In genomic region chr5:85467811-85468210, GRCm38 (mm10) we compare ENCODE assay signal across 27 mouse cellular contexts.
DNase-seq lines count a peak whose midpoint lies in the region; ATAC-seq and TF ChIP-seq lines count a peak whose summit lies in the region.
"Had no signal": no experiment of that assay in that cellular context is flagged by ENCODE, and none has a peak within 500 bp of the region (broad histone marks: within the 10 kb centered on the region; RNA-seq: fewer than 3 reads in every experiment).

No protein-coding gene starts in this region.

- no peak overlapping the region for H3K27ac ChIP-seq in forebrain, embryonic 16.5 days (ENCODE audit: low read length)
- no peak overlapping the region for H3K27ac ChIP-seq in forebrain, embryonic 10.5 days
- H3K27ac ChIP-seq in layer of hippocampus, adult 2 months, result no peak overlapping the region
- H3K27ac ChIP-seq: forebrain, embryonic 12.5 days; gastrocnemius, adult 2 months; heart, embryonic 15.5 days; hindbrain, embryonic 10.5 days; hindbrain, embryonic 13.5 days; intestine, embryonic 15.5 days had no signal

- no peak for TF ChIP-seq CTCF in layer of hippocampus, adult 2 months (conservative IDR thresholded peaks at IDR 0.05)
- TF ChIP-seq CTCF in brain, embryonic 14.5 days (IDR thresholded peaks at IDR 0.05; ENCODE audit: borderline replicate concordance, extremely low read depth, insufficient read depth, insufficient read length), result no peak

- H3K36me3 ChIP-seq in forebrain, embryonic 16.5 days (ENCODE audit: control insufficient read depth, insufficient read depth), result no peaks in the 10 kb centered on the region
- H3K36me3 ChIP-seq in forebrain, embryonic 10.5 days (replicated peaks), result no peaks in the 10 kb centered on the region
- H3K36me3 ChIP-seq: forebrain, embryonic 12.5 days; G1E; heart, embryonic 12.5 days; heart, embryonic 15.5 days; hindbrain, embryonic 10.5 days; hindbrain, embryonic 13.5 days; intestine, embryonic 15.5 days had no signal

- H3K27me3 ChIP-seq in forebrain, embryonic 16.5 days (replicated peaks; ENCODE audit: control insufficient read depth, insufficient read depth, low read length), result no peaks in the 10 kb centered on the region
- no peaks in the 10 kb centered on the region for H3K27me3 ChIP-seq in forebrain, embryonic 10.5 days (ENCODE audit: poor library complexity, severe bottlenecking)
- H3K27me3 ChIP-seq: CH12.LX; forebrain, embryonic 12.5 days; heart, embryonic 12.5 days; heart, embryonic 15.5 days; hindbrain, embryonic 13.5 days; intestine, embryonic 15.5 days; Patski had no signal

- TF ChIP-seq POLR2A in brain, embryonic 14.5 days (IDR thresholded peaks at IDR 0.05; ENCODE audit: borderline replicate concordance, extremely low read depth, insufficient read depth, insufficient read length, poor library complexity, severe bottlenecking), result no peak

- no peaks in the 10 kb centered on the region for H3K4me1 ChIP-seq in forebrain, embryonic 16.5 days (replicated peaks; ENCODE audit: control insufficient read depth, insufficient read depth, low read length)
- H3K4me1 ChIP-seq in forebrain, embryonic 10.5 days, result no peaks in the 10 kb centered on the region
- H3K4me1 ChIP-seq: forebrain, embryonic 12.5 days; heart, embryonic 12.5 days; heart, embryonic 15.5 days; hindbrain, embryonic 10.5 days; hindbrain, embryonic 13.5 days; intestine, embryonic 15.5 days had no signal

- peak; percentile 40; the same call in 1 of the 2 replicates for ATAC-seq in forebrain, embryonic 16.5 days
- ATAC-seq: hindbrain, embryonic 16.5 days; intestine, embryonic 15.5 days; Patski had no signal

- H3K9me3 ChIP-seq in forebrain, embryonic 16.5 days (ENCODE audit: control insufficient read depth, low read length), result no peaks in the 10 kb centered on the region
- no peaks in the 10 kb centered on the region for H3K9me3 ChIP-seq in forebrain, embryonic 10.5 days
- H3K9me3 ChIP-seq: forebrain, embryonic 12.5 days; heart, embryonic 12.5 days; heart, embryonic 15.5 days; hindbrain, embryonic 10.5 days; hindbrain, embryonic 13.5 days; intestine, embryonic 15.5 days had no signal

- no peak overlapping the region for H3K9ac ChIP-seq in forebrain, embryonic 16.5 days (replicated peaks; ENCODE audit: low read depth, low read length)
- H3K9ac ChIP-seq: forebrain, embryonic 12.5 days; heart, embryonic 12.5 days; heart, embryonic 15.5 days; hindbrain, embryonic 13.5 days; intestine, embryonic 15.5 days had no signal

- no peak for DNase-seq in forebrain, embryonic 10.5 days (ENCODE audit: extremely low spot score, low spot score)
- peak; percentile 38 to 44 for DNase-seq in layer of hippocampus, adult 2 months (ENCODE audit: low spot score in 2 of 2)
- no peak for DNase-seq in layer of hippocampus, postnatal 25 days (ENCODE audit: extremely low spot score in 1 of 2, low spot score in 1 of 2)
- peak; percentile 33 for DNase-seq in brain, embryonic 14.5 days (ENCODE audit: low read depth)
- DNase-seq in layer of hippocampus, adult 9-11 months, result peak; percentile 47
- no peak for DNase-seq in right cerebral cortex, adult 2 months (ENCODE audit: low spot score in 2 of 2)
- DNase-seq: adrenal gland, postnatal 10 days; adrenal gland, postnatal 36 days; B cell, adult 2 months; cerebellum, adult 18-20 months; cerebellum, adult 9-10 months; gastrocnemius, adult 2 months; gastrocnemius, postnatal 14 days; heart, adult 18-20 months; heart, postnatal 10 days; heart, postnatal 36 days had no signal

- no peak overlapping the region for H3K4me2 ChIP-seq in forebrain, embryonic 16.5 days (ENCODE audit: low read length)
- H3K4me2 ChIP-seq: forebrain, embryonic 12.5 days; heart, embryonic 12.5 days; heart, embryonic 15.5 days; hindbrain, embryonic 13.5 days; intestine, embryonic 15.5 days had no signal

- H3K4me3 ChIP-seq in forebrain, embryonic 16.5 days (replicated peaks; ENCODE audit: low read length), result no peak overlapping the region
- no peak overlapping the region for H3K4me3 ChIP-seq in forebrain, embryonic 10.5 days
- no peak overlapping the region for H3K4me3 ChIP-seq in layer of hippocampus, adult 2 months
- H3K4me3 ChIP-seq: forebrain, embryonic 12.5 days; gastrocnemius, adult 2 months; heart, embryonic 12.5 days; heart, embryonic 15.5 days; hindbrain, embryonic 10.5 days; hindbrain, embryonic 13.5 days; intestine, embryonic 15.5 days had no signal

Comparison
In these comparisons a context has a peak if more than half of its experiments do, and no peak if none do; other contexts are left out.
1. DNase-seq: peak in layer of hippocampus, adult 2 months (2 of 2), brain, embryonic 14.5 days (single experiment) and layer of hippocampus, adult 9-11 months (single experiment); none in forebrain, embryonic 10.5 days (single experiment), layer of hippocampus, postnatal 25 days (0 of 2) and right cerebral cortex, adult 2 months (0 of 2).